Mouse (Mus musculus): Measurements from ENCODE around the gene Arhgap10. TPM values are rescaled to one million over a fixed set of nuclear protein-coding genes. Genes with fewer than 3 reads are reported as not detected.
A peak's percentile ranks its signal among the peaks of the same experiment; 100 is the strongest.

Arhgap10 gene
- 10 to 100 TPM; 50.3 to 51.3 TPM for total RNA-seq (2021)

- peak; percentile 87 for DNase-seq
These were observed at the start of gene Arhgap10 for GRCm38 (mm10) chr8:77517301-77518200. TSS of gene Arhgap10 (minus strand) at chr8:77517953.

- DNase-seq: no peak
These were observed 43.7 kb upstream of the Arhgap10 start for GRCm38 (mm10) chr8:77561441-77561840.

GRCm38 (mm10) chr8:77552491-77552890 lies 34.7 kb upstream of the Arhgap10 start:
- no peak for DNase-seq

GRCm38 (mm10) chr8:77549881-77550580 lies 32.3 kb upstream of the Arhgap10 start:
- DNase-seq: peak; percentile 41

GRCm38 (mm10) chr8:77549121-77549706 lies 31.5 kb upstream of the Arhgap10 start, which contains the start of gene Prmt9:
TSS of gene Prmt9 (plus strand) at chr8:77549397.
- DNase-seq: peak; percentile 97

GRCm38 (mm10) chr8:77545616-77546015 lies 27.9 kb upstream of the Arhgap10 start:
- DNase-seq: no peak

- no peak for DNase-seq
These were observed 26.7 kb upstream of the Arhgap10 start for GRCm38 (mm10) chr8:77544428-77544827.

GRCm38 (mm10) chr8:77543152-77543777 lies 25.5 kb upstream of the Arhgap10 start:
- DNase-seq: no peak

- DNase-seq: no peak
These were observed 20.5 kb upstream of the Arhgap10 start for GRCm38 (mm10) chr8:77538256-77538655.

GRCm38 (mm10) chr8:77536821-77537220 lies 19.1 kb upstream of the Arhgap10 start:
- DNase-seq: no peak

GRCm38 (mm10) chr8:77535026-77535595 lies 17.4 kb upstream of the Arhgap10 start:
- peak; percentile 69 for DNase-seq

- no peak for DNase-seq
These were observed 16.7 kb upstream of the Arhgap10 start for GRCm38 (mm10) chr8:77534358-77534992.

- DNase-seq: no peak
These were observed 8.4 kb upstream of the Arhgap10 start for GRCm38 (mm10) chr8:77526130-77526529.

- no peak for DNase-seq
These were observed 7.2 kb upstream of the Arhgap10 start for GRCm38 (mm10) chr8:77524906-77525305.

GRCm38 (mm10) chr8:77524018-77524615 lies 6.4 kb upstream of the Arhgap10 start:
- DNase-seq: peak; percentile 27

- no peak for DNase-seq
These were observed 5.2 kb upstream of the Arhgap10 start for GRCm38 (mm10) chr8:77522984-77523383.

- no peak for DNase-seq
These were observed 3.5 kb upstream of the Arhgap10 start for GRCm38 (mm10) chr8:77521028-77521785.

GRCm38 (mm10) chr8:77520601-77521000 lies 2.8 kb upstream of the Arhgap10 start:
- DNase-seq: no peak

GRCm38 (mm10) chr8:77518201-77519115 lies 705 bp upstream of the Arhgap10 start:
- DNase-seq: peak; percentile 21
